Mouse (Mus musculus): ENCODE measurements around the gene Klk1b1. TPM values are rescaled to one million over a fixed set of nuclear protein-coding genes. Genes with fewer than 3 reads are reported as not detected.
"Not testable (repeated sequence)": the region's sequence is repeated elsewhere in the genome, so short reads cannot be mapped to it uniquely, and the experiment has no call there.

Gene Klk1b1
- total and polyA plus RNA-seq, 3 experiments: not detected

DNA sequence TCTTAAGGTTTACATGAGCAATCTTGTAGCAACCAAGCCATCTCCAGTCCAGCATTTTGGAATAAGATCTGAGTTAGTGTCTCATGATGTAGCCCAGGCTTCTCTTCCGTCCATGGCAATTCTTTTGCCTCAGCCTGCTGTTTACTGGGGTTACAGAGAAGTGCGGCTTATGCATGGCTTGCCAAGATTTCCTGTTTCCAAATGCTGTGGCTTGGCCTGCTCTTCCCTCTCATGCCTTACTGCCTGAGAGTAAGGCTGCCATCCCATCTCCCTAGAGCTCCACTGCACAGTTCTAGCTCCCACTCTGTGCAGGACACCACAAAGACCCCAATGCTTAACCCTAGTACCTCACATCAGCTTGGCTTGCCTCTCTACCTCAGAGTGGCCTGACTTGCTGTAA, 1.1 kb downstream of the Klk1b1 start:
- Histone ChIP-seq H3K9me3 (replicated peaks; ENCODE audit: low read length) (no peaks in the 10 kb centered on the region), H3K9ac (ENCODE audit: insufficient read depth, low read depth) (no peak overlapping the region), H3K4me3 (replicated peaks in 1 of 3; ENCODE audit: low read depth in 2 of 3, low read length in 2 of 3, poor library complexity in 1 of 3) (no peak overlapping the region), H3K4me2 (ENCODE audit: insufficient read depth, low read depth, poor library complexity, severe bottlenecking) (no peak overlapping the region), H3K27ac (ENCODE audit: insufficient read depth, low read depth) (no peak overlapping the region), H3K27me3 (replicated peaks) (no peaks in the 10 kb centered on the region), H3K79me2 (replicated peaks; ENCODE audit: control insufficient read depth, extremely low read depth, insufficient read depth, poor library complexity, severe bottlenecking) (no peaks in the 10 kb centered on the region), H3K4me1 (ENCODE audit: control insufficient read depth in 1 of 2, insufficient read depth in 2 of 2) (peaks cover 17 to 64% of the 10 kb centered on the region in 2 experiments), H3K36me3 (replicated peaks in 1 of 2; ENCODE audit: control insufficient read depth in 1 of 2, insufficient read depth in 1 of 2, low read length in 1 of 2) (no peaks in the 10 kb centered on the region)
- no peak for TF ChIP-seq KAT2A (IDR thresholded peaks at IDR 0.05; ENCODE audit: insufficient replicate concordance, low read length)
- TF ChIP-seq BHLHE40 (IDR thresholded peaks at IDR 0.05; ENCODE audit: low read depth, low read length): no peak
- no peak for TF ChIP-seq E2F4 (IDR thresholded peaks at IDR 0.05; ENCODE audit: insufficient replicate concordance, low read depth, low read length)
- TF ChIP-seq USF2 (conservative IDR thresholded peaks at IDR 0.05; ENCODE audit: low read depth, low read length): no peak
- TF ChIP-seq MAX (IDR thresholded peaks at IDR 0.05; ENCODE audit: low read length): no peak
- TF ChIP-seq CHD2 (IDR thresholded peaks at IDR 0.05; ENCODE audit: low read length): no peak
- TF ChIP-seq CTCF (conservative IDR thresholded peaks at IDR 0.05 in 1 of 2, IDR thresholded peaks at IDR 0.05 in 1 of 2; ENCODE audit: low read depth in 2 of 2, low read length in 2 of 2): no peak
- no peak for TF ChIP-seq ZMIZ1 (IDR thresholded peaks at IDR 0.05; ENCODE audit: low read depth, low read length)
- no peak for TF ChIP-seq TBP (conservative IDR thresholded peaks at IDR 0.05; ENCODE audit: low read depth, low read length)
- no peak for TF ChIP-seq SMC3 (IDR thresholded peaks at IDR 0.05; ENCODE audit: low read depth, low read length)
- TF ChIP-seq MAFK (IDR thresholded peaks at IDR 0.05; ENCODE audit: insufficient replicate concordance, low read length): no peak
- TF ChIP-seq NELFE (IDR thresholded peaks at IDR 0.05; ENCODE audit: low read depth, low read length): no peak
- dilution Hi-C loops (cut with MboI; ENCODE audit: extremely low pct_ligation_motif_present, extremely low pct_unique_long_range_greater_than_20kb, low sequenced_read_pairs) (no loop called here), in situ Hi-C loops (cut with MboI; ENCODE audit: low pct_ligation_motif_present, low pct_unique_long_range_greater_than_20kb, low sequenced_read_pairs) (no loop called here)
- no peak for DNase-seq (ENCODE audit: extremely low read depth)

DNA sequence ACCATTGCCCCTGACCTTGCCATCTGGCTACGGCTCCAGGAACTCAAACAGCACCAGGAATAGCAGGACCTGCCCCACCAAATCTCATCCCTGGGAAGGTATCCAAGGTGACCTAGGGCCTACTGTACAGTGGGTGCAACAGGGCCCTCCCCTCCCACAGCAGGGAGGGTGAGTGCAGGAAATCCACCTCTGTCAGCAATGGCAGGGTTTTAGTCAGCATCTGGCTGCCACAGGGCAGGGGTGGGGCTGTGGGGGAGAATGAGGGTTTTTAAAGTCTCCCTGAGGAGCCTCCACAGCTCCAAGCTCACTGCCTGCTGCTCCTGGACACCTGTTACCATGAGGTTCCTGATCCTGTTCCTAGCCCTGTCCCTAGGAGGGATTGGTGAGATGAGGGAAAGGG, 9.2 kb downstream of the Klk1b1 start, which contains the start of gene Klk1b9:
Klk1b9 (plus strand) TSS at position 301 of the 400 bp plus-strand sequence.
- H3K4me1 ChIP-seq (ENCODE audit: control insufficient read depth in 1 of 2, insufficient read depth in 2 of 2): peaks cover 9 to 34% of the 10 kb centered on the region in 2 experiments
- dilution Hi-C loops (cut with MboI; ENCODE audit: extremely low pct_ligation_motif_present, extremely low pct_unique_long_range_greater_than_20kb, low sequenced_read_pairs); H3K4me2 ChIP-seq (ENCODE audit: insufficient read depth, low read depth, poor library complexity, severe bottlenecking); H3K4me3 ChIP-seq (replicated peaks in 1 of 3; ENCODE audit: low read depth in 2 of 3, low read length in 2 of 3, poor library complexity in 1 of 3); H3K36me3 ChIP-seq (replicated peaks in 1 of 2; ENCODE audit: control insufficient read depth in 1 of 2, insufficient read depth in 1 of 2, low read length in 1 of 2); in situ Hi-C loops (cut with MboI; ENCODE audit: low pct_ligation_motif_present, low pct_unique_long_range_greater_than_20kb, low sequenced_read_pairs); H3K79me2 ChIP-seq (replicated peaks; ENCODE audit: control insufficient read depth, extremely low read depth, insufficient read depth, poor library complexity, severe bottlenecking); H3K9me3 ChIP-seq (replicated peaks; ENCODE audit: low read length); H3K27me3 ChIP-seq (replicated peaks); H3K9ac ChIP-seq (ENCODE audit: insufficient read depth, low read depth); DNase-seq (ENCODE audit: extremely low read depth); H3K27ac ChIP-seq (ENCODE audit: insufficient read depth, low read depth): not testable (repeated sequence)

DNA sequence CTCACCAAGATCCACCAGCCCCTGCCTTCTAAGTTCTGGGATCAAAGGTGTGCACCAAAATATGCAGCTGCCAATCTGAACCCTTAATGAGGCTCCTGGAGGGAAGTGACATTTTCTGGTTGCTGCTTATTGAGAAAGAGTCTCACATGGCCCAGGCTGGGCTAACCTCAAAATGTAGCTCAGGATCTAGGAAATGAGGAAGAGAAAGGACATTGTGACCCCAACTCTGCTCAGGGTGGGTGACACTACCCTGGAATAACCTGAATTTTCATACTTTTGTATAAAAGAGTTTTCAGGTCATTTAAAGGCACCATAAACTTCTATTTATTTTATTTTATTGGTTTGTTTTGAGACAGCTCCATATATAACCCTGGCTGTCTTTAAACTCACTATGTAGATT, 19.1 kb downstream of the Klk1b1 start:
- dilution Hi-C loops (cut with MboI; ENCODE audit: extremely low pct_ligation_motif_present, extremely low pct_unique_long_range_greater_than_20kb, low sequenced_read_pairs) (no loop called here), in situ Hi-C loops (cut with MboI; ENCODE audit: low pct_ligation_motif_present, low pct_unique_long_range_greater_than_20kb, low sequenced_read_pairs) (no loop called here)
- no peaks in the 10 kb centered on the region for H3K79me2 ChIP-seq (replicated peaks; ENCODE audit: control insufficient read depth, extremely low read depth, insufficient read depth, poor library complexity, severe bottlenecking)
- H3K4me2 ChIP-seq (ENCODE audit: insufficient read depth, low read depth, poor library complexity, severe bottlenecking): no peak overlapping the region
- peaks cover 0 to 7% of the 10 kb centered on the region in 2 experiments; a peak in 1 of 4 replicates for H3K4me1 ChIP-seq (ENCODE audit: control insufficient read depth in 1 of 2, insufficient read depth in 2 of 2)
- H3K9me3 ChIP-seq (replicated peaks; ENCODE audit: low read length): no peaks in the 10 kb centered on the region
- no peak overlapping the region for H3K9ac ChIP-seq (ENCODE audit: insufficient read depth, low read depth)
- TF ChIP-seq ZC3H11A (IDR thresholded peaks at IDR 0.05; ENCODE audit: low read depth, low read length): no peak
- no peak for TF ChIP-seq MAZ (IDR thresholded peaks at IDR 0.05; ENCODE audit: low read depth, low read length)
- no peak for TF ChIP-seq CHD1 (IDR thresholded peaks at IDR 0.05; ENCODE audit: low read depth, low read length)
- TF ChIP-seq EP300 (IDR thresholded peaks at IDR 0.05; ENCODE audit: low read length): no peak
- no peak for TF ChIP-seq POLR2A (IDR thresholded peaks at IDR 0.05; ENCODE audit: low read depth, low read length)
- TF ChIP-seq MYC (IDR thresholded peaks at IDR 0.05; ENCODE audit: low read depth, low read length): no peak
- no peak for TF ChIP-seq JUND (conservative IDR thresholded peaks at IDR 0.05; ENCODE audit: low read depth, low read length)
- no peak for TF ChIP-seq CHD2 (IDR thresholded peaks at IDR 0.05; ENCODE audit: low read length)
- no peak for TF ChIP-seq USF1 (IDR thresholded peaks at IDR 0.05; ENCODE audit: low read depth, low read length)
- no peak for TF ChIP-seq MAFK (IDR thresholded peaks at IDR 0.05; ENCODE audit: insufficient replicate concordance, low read length)
- TF ChIP-seq POLR2AphosphoS2 (IDR thresholded peaks at IDR 0.05; ENCODE audit: low read depth, low read length): no peak
- TF ChIP-seq ELF1 (IDR thresholded peaks at IDR 0.05; ENCODE audit: low read depth, low read length): no peak
- no peak overlapping the region for H3K4me3 ChIP-seq (replicated peaks in 1 of 3; ENCODE audit: low read depth in 2 of 3, low read length in 2 of 3, poor library complexity in 1 of 3)
- DNase-seq (ENCODE audit: extremely low read depth): no peak
- no peaks in the 10 kb centered on the region for H3K27me3 ChIP-seq (replicated peaks)
- H3K36me3 ChIP-seq (replicated peaks in 1 of 2; ENCODE audit: control insufficient read depth in 1 of 2, insufficient read depth in 1 of 2, low read length in 1 of 2): no peaks in the 10 kb centered on the region
- H3K27ac ChIP-seq (ENCODE audit: insufficient read depth, low read depth): no peak overlapping the region

DNA sequence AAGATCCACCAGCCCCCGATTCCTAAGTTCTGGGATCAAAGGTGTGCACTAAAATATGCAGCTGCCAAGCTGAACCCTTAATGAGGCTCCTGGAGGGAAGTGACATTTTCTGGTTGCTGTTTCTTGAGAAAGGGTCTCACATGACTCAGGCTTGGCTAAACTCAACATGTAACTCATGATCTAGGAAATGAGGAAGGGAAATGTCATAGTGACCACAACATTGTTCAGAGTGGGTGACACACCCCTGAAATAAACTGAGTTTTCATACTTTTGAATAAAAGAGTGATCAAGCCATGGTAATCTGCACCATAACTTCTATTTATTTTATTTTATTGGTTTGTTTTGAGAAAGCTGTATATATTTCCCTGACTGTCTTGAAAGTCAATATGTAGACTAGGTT, 28.3 kb downstream of the Klk1b1 start:
- H3K4me1 ChIP-seq (ENCODE audit: control insufficient read depth in 1 of 2, insufficient read depth in 2 of 2): peaks cover 0 to 16% of the 10 kb centered on the region in 2 experiments; a peak in 2 of 4 replicates
- dilution Hi-C loops (cut with MboI; ENCODE audit: extremely low pct_ligation_motif_present, extremely low pct_unique_long_range_greater_than_20kb, low sequenced_read_pairs); H3K4me2 ChIP-seq (ENCODE audit: insufficient read depth, low read depth, poor library complexity, severe bottlenecking); H3K36me3 ChIP-seq (replicated peaks in 1 of 2; ENCODE audit: control insufficient read depth in 1 of 2, insufficient read depth in 1 of 2, low read length in 1 of 2); H3K27me3 ChIP-seq (replicated peaks); H3K9ac ChIP-seq (ENCODE audit: insufficient read depth, low read depth); in situ Hi-C loops (cut with MboI; ENCODE audit: low pct_ligation_motif_present, low pct_unique_long_range_greater_than_20kb, low sequenced_read_pairs); H3K4me3 ChIP-seq (replicated peaks in 1 of 3; ENCODE audit: low read depth in 2 of 3, low read length in 2 of 3, poor library complexity in 1 of 3); H3K9me3 ChIP-seq (replicated peaks; ENCODE audit: low read length); H3K79me2 ChIP-seq (replicated peaks; ENCODE audit: control insufficient read depth, extremely low read depth, insufficient read depth, poor library complexity, severe bottlenecking); H3K27ac ChIP-seq (ENCODE audit: insufficient read depth, low read depth): not testable (repeated sequence)
- DNase-seq (ENCODE audit: extremely low read depth): peak; percentile 29

Data from CH12.LX (cell line).